Mouse (Mus musculus): ENCODE measurements around the gene Slc25a54.

Gene Slc25a54

GRCm38 (mm10) chr3:109123531-109123981 lies 43.3 kb downstream of the Slc25a54 start:
- no peak for DNase-seq (ENCODE audit: low read depth in 1 of 2, low spot score in 2 of 2)

- DNase-seq (ENCODE audit: low read depth in 1 of 2, low spot score in 2 of 2) = no peak
Measured at GRCm38 (mm10) chr3:109124091-109124490, 43.8 kb downstream of the Slc25a54 start.

GRCm38 (mm10) chr3:109125531-109125930 lies 45.3 kb downstream of the Slc25a54 start:
- no peak for DNase-seq (ENCODE audit: low read depth in 1 of 2, low spot score in 2 of 2)

GRCm38 (mm10) chr3:109129768-109130167 lies 49.5 kb downstream of the Slc25a54 start:
- no peak for DNase-seq (ENCODE audit: low read depth in 1 of 2, low spot score in 2 of 2)

- DNase-seq (ENCODE audit: low read depth in 1 of 2, low spot score in 2 of 2) = no peak
Measured at GRCm38 (mm10) chr3:109132966-109133365, 52.7 kb downstream of the Slc25a54 start.

- DNase-seq (ENCODE audit: low read depth in 1 of 2, low spot score in 2 of 2) = no peak
Measured at GRCm38 (mm10) chr3:109134036-109134435, 53.8 kb downstream of the Slc25a54 start.

GRCm38 (mm10) chr3:109135352-109135751 lies 55.1 kb downstream of the Slc25a54 start:
- DNase-seq (ENCODE audit: low read depth in 1 of 2, low spot score in 2 of 2) = no peak

- no peak for DNase-seq (ENCODE audit: low read depth in 1 of 2, low spot score in 2 of 2)
Measured at GRCm38 (mm10) chr3:109152561-109152960, 72.3 kb downstream of the Slc25a54 start.

- no peak for DNase-seq (ENCODE audit: low read depth in 1 of 2, low spot score in 2 of 2)
Measured at GRCm38 (mm10) chr3:109153410-109153809, 73.1 kb downstream of the Slc25a54 start.

GRCm38 (mm10) chr3:109155926-109156669 lies 75.8 kb downstream of the Slc25a54 start:
- no peak for DNase-seq (ENCODE audit: low read depth in 1 of 2, low spot score in 2 of 2)

GRCm38 (mm10) chr3:109157481-109157880 lies 77.2 kb downstream of the Slc25a54 start:
- no peak for DNase-seq (ENCODE audit: low read depth in 1 of 2, low spot score in 2 of 2)

- no peak for DNase-seq (ENCODE audit: low read depth in 1 of 2, low spot score in 2 of 2)
Measured at GRCm38 (mm10) chr3:109164088-109164487, 83.8 kb downstream of the Slc25a54 start.

GRCm38 (mm10) chr3:109164644-109165043 lies 84.4 kb downstream of the Slc25a54 start:
- no peak for DNase-seq (ENCODE audit: low read depth in 1 of 2, low spot score in 2 of 2)

- DNase-seq (ENCODE audit: low read depth in 1 of 2, low spot score in 2 of 2) = no peak
Measured at GRCm38 (mm10) chr3:109165214-109165829, 85.1 kb downstream of the Slc25a54 start.
